Mouse (Mus musculus): ENCODE measurements at regions not wholly inside any gene's neighbourhood (a gene's known extent, or its start where the extent isn't known, plus 50 kb on each side); places are given as distances from the start of the nearest gene placed in this dataset.

- WGBS, result 77% methylated on average over 2 of the region's 2 CpGs
- DNase-seq (ENCODE audit: low spot score) (no peak), ATAC-seq (ENCODE audit: low FRiP score) (peak; percentile 53; the same call in 1 of the 2 replicates)
Observed at GRCm38 (mm10) chr11:14350444-14351135, 248.5 kb upstream of the Pom121l12 start.

DNA sequence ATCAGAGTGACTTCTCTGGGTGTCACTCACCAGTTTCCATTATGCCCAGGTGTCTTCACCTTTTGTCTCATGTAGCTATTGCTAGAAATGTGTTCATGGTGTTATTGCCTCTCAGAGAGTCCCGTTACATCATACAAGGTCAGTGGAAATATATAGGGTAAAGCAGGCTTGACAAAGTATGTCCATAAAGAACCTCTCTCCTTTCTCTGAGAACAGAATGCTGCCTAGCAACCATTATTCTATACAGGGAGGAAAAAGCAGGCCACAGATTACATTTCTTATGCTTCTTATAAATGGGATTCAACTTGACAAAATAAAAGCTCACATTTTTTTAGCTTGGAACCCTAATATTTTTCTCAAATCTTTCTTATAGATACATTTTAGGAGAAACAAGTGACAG is 220.6 kb upstream of the Pom121l12 start:
- DNase-seq (ENCODE audit: low spot score), result no peak
- WGBS, result 50% methylated on average over 1 of the region's 1 CpGs
- no peak for ATAC-seq (ENCODE audit: low FRiP score)

More at GRCm38 (mm10) chr11:14350444-14351135, 248.5 kb upstream of the Pom121l12 start:
- no peak overlapping the region for H3K9ac ChIP-seq (ENCODE audit: low read depth, low read length)
- no peaks in the 10 kb centered on the region for H3K4me1 ChIP-seq (replicated peaks; ENCODE audit: control insufficient read depth, insufficient read depth, low read length)
- H3K4me2 ChIP-seq (replicated peaks; ENCODE audit: low read depth, low read length), result no peak overlapping the region
- H3K9me3 ChIP-seq (ENCODE audit: control insufficient read depth, low read length), result no peaks in the 10 kb centered on the region
- H3K36me3 ChIP-seq (ENCODE audit: control insufficient read depth, insufficient read depth, low read length), result no peaks in the 10 kb centered on the region
- no peak overlapping the region for H3K4me3 ChIP-seq (ENCODE audit: low read depth, low read length)
- H3K27ac ChIP-seq (ENCODE audit: low read depth, low read length), result no peak overlapping the region
- no peaks in the 10 kb centered on the region for H3K27me3 ChIP-seq (ENCODE audit: control insufficient read depth, insufficient read depth, low read length)

GRCm38 (mm10) chr11:14379763-14380571 is 219.1 kb upstream of the Pom121l12 start:
- Histone ChIP-seq H3K36me3 (ENCODE audit: control insufficient read depth, insufficient read depth, low read length) (no peaks in the 10 kb centered on the region), H3K27me3 (ENCODE audit: control insufficient read depth, insufficient read depth, low read length) (no peaks in the 10 kb centered on the region), H3K4me2 (replicated peaks; ENCODE audit: low read depth, low read length) (no peak overlapping the region), H3K9ac (ENCODE audit: low read depth, low read length) (no peak overlapping the region), H3K4me1 (replicated peaks; ENCODE audit: control insufficient read depth, insufficient read depth, low read length) (no peaks in the 10 kb centered on the region), H3K4me3 (ENCODE audit: low read depth, low read length) (no peak overlapping the region), H3K9me3 (ENCODE audit: control insufficient read depth, low read length) (no peaks in the 10 kb centered on the region), H3K27ac (ENCODE audit: low read depth, low read length) (no peak overlapping the region)
- ATAC-seq (ENCODE audit: low FRiP score), result peak; percentile 85
- peak; percentile 36 for DNase-seq (ENCODE audit: low spot score)
- WGBS, result 50% methylated on average over 11 of the region's 11 CpGs

More for the DNA sequence above, 220.6 kb upstream of the Pom121l12 start:
- H3K4me3 ChIP-seq (ENCODE audit: low read depth, low read length), result no peak overlapping the region
- no peaks in the 10 kb centered on the region for H3K9me3 ChIP-seq (ENCODE audit: control insufficient read depth, low read length)
- H3K4me2 ChIP-seq (replicated peaks; ENCODE audit: low read depth, low read length), result no peak overlapping the region
- no peak overlapping the region for H3K9ac ChIP-seq (ENCODE audit: low read depth, low read length)
- no peaks in the 10 kb centered on the region for H3K4me1 ChIP-seq (replicated peaks; ENCODE audit: control insufficient read depth, insufficient read depth, low read length)
- H3K27ac ChIP-seq (ENCODE audit: low read depth, low read length), result no peak overlapping the region
- no peaks in the 10 kb centered on the region for H3K27me3 ChIP-seq (ENCODE audit: control insufficient read depth, insufficient read depth, low read length)
- H3K36me3 ChIP-seq (ENCODE audit: control insufficient read depth, insufficient read depth, low read length), result no peaks in the 10 kb centered on the region

GRCm38 (mm10) chr11:14380572-14380958 is 218.5 kb upstream of the Pom121l12 start:
- Histone ChIP-seq H3K9me3 (ENCODE audit: control insufficient read depth, low read length) (no peaks in the 10 kb centered on the region), H3K4me1 (replicated peaks; ENCODE audit: control insufficient read depth, insufficient read depth, low read length) (no peaks in the 10 kb centered on the region), H3K4me2 (replicated peaks; ENCODE audit: low read depth, low read length) (no peak overlapping the region), H3K27ac (ENCODE audit: low read depth, low read length) (no peak overlapping the region), H3K9ac (ENCODE audit: low read depth, low read length) (no peak overlapping the region), H3K4me3 (ENCODE audit: low read depth, low read length) (no peak overlapping the region), H3K27me3 (ENCODE audit: control insufficient read depth, insufficient read depth, low read length) (no peaks in the 10 kb centered on the region), H3K36me3 (ENCODE audit: control insufficient read depth, insufficient read depth, low read length) (no peaks in the 10 kb centered on the region)
- DNase-seq (ENCODE audit: low spot score) (no peak), ATAC-seq (ENCODE audit: low FRiP score) (peak; percentile 58)
- WGBS, result 97% methylated on average over 1 of the region's 1 CpGs

GRCm38 (mm10) chr11:14387055-14387584 is 212.0 kb upstream of the Pom121l12 start:
- 66% methylated on average over 3 of the region's 3 CpGs for WGBS
- no peak for DNase-seq (ENCODE audit: low spot score)
- Histone ChIP-seq H3K4me3 (ENCODE audit: low read depth, low read length) (no peak overlapping the region), H3K4me2 (replicated peaks; ENCODE audit: low read depth, low read length) (no peak overlapping the region), H3K36me3 (ENCODE audit: control insufficient read depth, insufficient read depth, low read length) (no peaks in the 10 kb centered on the region), H3K4me1 (replicated peaks; ENCODE audit: control insufficient read depth, insufficient read depth, low read length) (no peaks in the 10 kb centered on the region), H3K27ac (ENCODE audit: low read depth, low read length) (no peak overlapping the region), H3K9ac (ENCODE audit: low read depth, low read length) (no peak overlapping the region), H3K9me3 (ENCODE audit: control insufficient read depth, low read length) (no peaks in the 10 kb centered on the region), H3K27me3 (ENCODE audit: control insufficient read depth, insufficient read depth, low read length) (no peaks in the 10 kb centered on the region)
- ATAC-seq (ENCODE audit: low FRiP score), result no peak

DNA sequence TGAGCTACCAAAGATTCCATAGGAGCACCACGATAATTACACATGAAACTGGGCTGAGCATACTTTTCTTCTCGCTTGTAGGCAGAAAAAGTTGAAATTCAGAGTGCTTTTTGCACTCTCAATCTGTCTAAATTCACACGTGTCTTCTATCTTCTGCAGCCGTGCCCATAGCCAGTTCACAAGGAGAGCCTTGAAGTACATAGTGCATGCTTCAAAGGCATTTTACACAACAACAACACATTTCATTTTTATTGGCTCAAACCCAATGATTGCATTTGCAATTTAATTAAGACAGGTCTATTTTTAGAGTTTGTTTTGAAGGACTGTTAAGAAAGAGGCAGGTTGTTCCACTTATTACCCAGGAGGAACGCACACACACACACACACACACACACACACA is 211.4 kb upstream of the Pom121l12 start:
- no peak overlapping the region for H3K9ac ChIP-seq (ENCODE audit: low read depth, low read length)

More for the DNA sequence above, 211.4 kb upstream of the Pom121l12 start:
- 88% methylated on average over 5 of the region's 5 CpGs for WGBS
- Histone ChIP-seq H3K4me1 (replicated peaks; ENCODE audit: control insufficient read depth, insufficient read depth, low read length) (no peaks in the 10 kb centered on the region), H3K9me3 (ENCODE audit: control insufficient read depth, low read length) (no peaks in the 10 kb centered on the region), H3K27me3 (ENCODE audit: control insufficient read depth, insufficient read depth, low read length) (no peaks in the 10 kb centered on the region), H3K27ac (ENCODE audit: low read depth, low read length) (no peak overlapping the region), H3K36me3 (ENCODE audit: control insufficient read depth, insufficient read depth, low read length) (no peaks in the 10 kb centered on the region), H3K4me2 (replicated peaks; ENCODE audit: low read depth, low read length) (no peak overlapping the region), H3K4me3 (ENCODE audit: low read depth, low read length) (no peak overlapping the region)
- no peak for ATAC-seq (ENCODE audit: low FRiP score)
- no peak for DNase-seq (ENCODE audit: low spot score)
